Mouse (Mus musculus) testis, postnatal 14 days (tissue): ENCODE measurements around the gene Fcgrt.

ENCODE experiments used
- DNase-seq: peaks from one replicate; pipeline ENCODE4 v3.0.0; 2021; ENCODE audit warnings: low spot score

Fcgrt gene

GRCm38 (mm10) chr7:45083300-45083890, 20.3 kb downstream of the Fcgrt start:
- DNase-seq = no peak

- DNase-seq = no peak
Observed at GRCm38 (mm10) chr7:45082401-45083299, 21.0 kb downstream of the Fcgrt start.

- DNase-seq = no peak
Observed at GRCm38 (mm10) chr7:45081016-45081415, 22.6 kb downstream of the Fcgrt start.

- DNase-seq = peak; percentile 80
Observed at GRCm38 (mm10) chr7:45079856-45080255, 23.8 kb downstream of the Fcgrt start.

- DNase-seq = no peak
Observed at GRCm38 (mm10) chr7:45078513-45078912, 25.1 kb downstream of the Fcgrt start.

- DNase-seq = no peak
Observed at GRCm38 (mm10) chr7:45077829-45078228, 25.8 kb downstream of the Fcgrt start.

GRCm38 (mm10) chr7:45077322-45077721, 26.3 kb downstream of the Fcgrt start:
- DNase-seq = no peak

GRCm38 (mm10) chr7:45076501-45076900, 27.1 kb downstream of the Fcgrt start:
- DNase-seq = no peak

- no peak for DNase-seq
Observed at GRCm38 (mm10) chr7:45075405-45075804, 28.2 kb downstream of the Fcgrt start.

GRCm38 (mm10) chr7:45073949-45074348, 29.7 kb downstream of the Fcgrt start:
- no peak for DNase-seq

- DNase-seq = no peak
Observed at GRCm38 (mm10) chr7:45073171-45073707, 30.4 kb downstream of the Fcgrt start.

GRCm38 (mm10) chr7:45072230-45072629, 31.4 kb downstream of the Fcgrt start:
- DNase-seq = no peak

- no peak for DNase-seq
Observed at GRCm38 (mm10) chr7:45069671-45070070, 34.0 kb downstream of the Fcgrt start.

GRCm38 (mm10) chr7:45068000-45068318, 35.7 kb downstream of the Fcgrt start:
- no peak for DNase-seq

- DNase-seq = no peak
Observed at GRCm38 (mm10) chr7:45067190-45067999, 36.3 kb downstream of the Fcgrt start.

GRCm38 (mm10) chr7:45062239-45062835, 41.3 kb downstream of the Fcgrt start, which contains the start of the genes Nosip and Prrg2:
TSS of gene Nosip (plus strand) at chr7:45062429.
TSS of gene Prrg2 (minus strand) at chr7:45062677.
- peak; percentile 96 for DNase-seq

GRCm38 (mm10) chr7:45061532-45062075, 42.0 kb downstream of the Fcgrt start:
- DNase-seq = no peak

GRCm38 (mm10) chr7:45060632-45061122, 43.0 kb downstream of the Fcgrt start:
- DNase-seq = no peak

- no peak for DNase-seq
Observed at GRCm38 (mm10) chr7:45058607-45059571, 44.8 kb downstream of the Fcgrt start.

GRCm38 (mm10) chr7:45056972-45057348, 46.7 kb downstream of the Fcgrt start:
- DNase-seq = no peak
